Mouse (Mus musculus) embryonic facial prominence, embryonic 11.5 days (tissue): Measurements from ENCODE around the gene Cog1. TPM values are rescaled to one million over a fixed set of nuclear protein-coding genes. Genes with fewer than 3 reads are reported as not detected.

ENCODE experiments used
- ATAC-seq: fragments of 200-750 bp; cut with Nextera tagmentation; replicated peaks from 2 replicates; pipeline ENCODE4 v1.8.0; 2017; ENCODE audit warnings: low read depth; ENCODE audit not compliant: insufficient number of reproducible peaks, low FRiP score, low TSS enrichment
- DNase-seq: peaks from one replicate; pipeline ENCODE4 v3.0.0-alpha.2; 2015; ENCODE audit warnings: low spot score
- H3K27ac ChIP-seq: fragments of 300-500 bp; sonication (generic); replicated peaks from 2 replicates; pipeline ENCODE4 v1.5.1; 2014; ENCODE audit warnings: mild to moderate bottlenecking, low read depth, low read length, control low read depth
- H3K27me3 ChIP-seq: fragments of 300-500 bp; sonication (generic); 2 replicates; pipeline ENCODE4 v1.6.1; 2014; ENCODE audit warnings: mild to moderate bottlenecking, low read length, moderate library complexity, mixed read lengths; ENCODE audit not compliant: control insufficient read depth, insufficient read depth
- H3K36me3 ChIP-seq: fragments of 300-500 bp; sonication (generic); replicated peaks from 2 replicates; pipeline ENCODE4 v1.6.1; 2014; ENCODE audit warnings: low read depth, mild to moderate bottlenecking, low read length, moderate library complexity, mixed read lengths; ENCODE audit not compliant: control insufficient read depth, insufficient read depth
- H3K4me1 ChIP-seq: fragments of 300-500 bp; sonication (generic); 2 replicates; pipeline ENCODE4 v1.6.1; 2014; ENCODE audit warnings: low read length, mixed read lengths; ENCODE audit not compliant: control insufficient read depth, insufficient read depth
- H3K4me2 ChIP-seq: fragments of 300-500 bp; sonication (generic); 2 replicates; pipeline ENCODE4 v1.6.1; 2014; ENCODE audit warnings: low read depth, mild to moderate bottlenecking, control low read depth, low read length, moderate library complexity
- H3K4me3 ChIP-seq: fragments of 300-500 bp; sonication (generic); 2 replicates; pipeline ENCODE4 v1.5.1; 2014; ENCODE audit warnings: low read depth, low read length, control low read depth
- H3K9ac ChIP-seq: fragments of 300-500 bp; sonication (generic); replicated peaks from 2 replicates; pipeline ENCODE4 v1.6.1; 2014; ENCODE audit warnings: mild to moderate bottlenecking, control low read depth, low read length
- H3K9me3 ChIP-seq: fragments of 300-500 bp; sonication (generic); replicated peaks from 2 replicates; pipeline ENCODE4 v1.6.1; 2016; ENCODE audit warnings: mild to moderate bottlenecking, low read length, inconsistent platforms, mixed read lengths; ENCODE audit not compliant: control insufficient read depth
- WGBS: fragments of 180-500 bp; shearing (Covaris S2); extraction: QIAGEN DNeasy Blood & Tissue Kit; methylation state at CpG from one replicate; pipeline ENCODE4 v1.1.7; 2014; 5-methylcytosine and 5-hydroxymethylcytosine counted together
- polyA plus RNA-seq: library from polyadenylated mRNA; unstranded; fragments of >200 nt; fragmentation: Nextera tagmentation; extraction: Ambion mirVana; gene quantifications from 2 replicates; pipeline ENCODE4 v1.2.1, GENCODE M21; 2014

Gene Cog1
- polyA plus RNA-seq, 1 experiment from 2014 or later: 26.1 TPM

- Histone ChIP-seq H3K9ac (no peak overlapping the region), H3K4me3 (no peak overlapping the region), H3K4me2 (no peak overlapping the region), H3K9me3 (no peaks in the 10 kb centered on the region), H3K4me1 (no peaks in the 10 kb centered on the region), H3K27ac (no peak overlapping the region), H3K27me3 (no peaks in the 10 kb centered on the region), H3K36me3 (no peaks in the 10 kb centered on the region; the same call in none of the 2 replicates)
- WGBS: 95% methylated on average over 4 of the region's 4 CpGs
- DNase-seq (no peak), ATAC-seq (no peak)
Observed at GRCm38 (mm10) chr11:113673614-113674013, 24.6 kb downstream of the Cog1 start.

GRCm38 (mm10) chr11:113674595-113674994 lies 25.6 kb downstream of the Cog1 start:
- no peaks in the 10 kb centered on the region; the same call in none of the 2 replicates for H3K36me3 ChIP-seq
- H3K4me2 ChIP-seq: no peak overlapping the region
- H3K4me3 ChIP-seq: no peak overlapping the region
- H3K27me3 ChIP-seq: no peaks in the 10 kb centered on the region
- WGBS: 84% methylated on average over 5 of the region's 5 CpGs
- no peak overlapping the region for H3K27ac ChIP-seq
- no peak overlapping the region for H3K9ac ChIP-seq
- no peak for ATAC-seq
- no peaks in the 10 kb centered on the region for H3K9me3 ChIP-seq
- DNase-seq: no peak
- H3K4me1 ChIP-seq: no peaks in the 10 kb centered on the region

- Histone ChIP-seq H3K9me3 (no peaks in the 10 kb centered on the region), H3K36me3 (no peaks in the 10 kb centered on the region; the same call in none of the 2 replicates), H3K27me3 (no peaks in the 10 kb centered on the region), H3K4me2 (no peak overlapping the region), H3K4me1 (no peaks in the 10 kb centered on the region), H3K4me3 (no peak overlapping the region), H3K27ac (no peak overlapping the region), H3K9ac (no peak overlapping the region)
- 86% methylated on average over 2 of the region's 2 CpGs for WGBS
- ATAC-seq: no peak
- DNase-seq: no peak
Observed at GRCm38 (mm10) chr11:113676847-113677246, 27.9 kb downstream of the Cog1 start.

DNA sequence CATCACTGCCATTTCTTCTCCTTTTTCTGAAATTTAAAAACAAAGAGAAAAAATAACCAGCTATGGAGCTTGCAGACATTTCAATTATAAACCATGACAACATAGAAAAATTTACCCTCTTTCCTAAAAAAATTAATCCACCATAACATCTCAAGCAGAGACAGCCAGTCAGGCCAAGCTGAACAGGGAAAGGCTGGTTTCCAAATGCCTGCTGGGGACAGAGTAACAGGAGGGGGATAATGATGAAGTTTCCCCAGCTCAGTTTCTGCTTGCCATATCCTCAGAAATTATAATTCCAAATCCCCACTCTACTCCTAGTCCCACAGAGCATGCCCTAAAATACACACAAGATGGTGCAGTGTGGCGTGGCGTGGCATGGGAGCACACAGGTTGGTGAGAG lies 28.4 kb downstream of the Cog1 start:
- no peaks in the 10 kb centered on the region; the same call in none of the 2 replicates for H3K36me3 ChIP-seq
- no peak overlapping the region for H3K27ac ChIP-seq
- no peaks in the 10 kb centered on the region for H3K9me3 ChIP-seq
- H3K27me3 ChIP-seq: no peaks in the 10 kb centered on the region
- peaks cover under 1% of the 10 kb centered on the region for H3K4me1 ChIP-seq
- ATAC-seq: no peak
- H3K4me2 ChIP-seq: no peak overlapping the region
- no peak for DNase-seq
- H3K9ac ChIP-seq: no peak overlapping the region
- no peak overlapping the region for H3K4me3 ChIP-seq
- WGBS: 96% methylated on average over 2 of the region's 2 CpGs

DNA sequence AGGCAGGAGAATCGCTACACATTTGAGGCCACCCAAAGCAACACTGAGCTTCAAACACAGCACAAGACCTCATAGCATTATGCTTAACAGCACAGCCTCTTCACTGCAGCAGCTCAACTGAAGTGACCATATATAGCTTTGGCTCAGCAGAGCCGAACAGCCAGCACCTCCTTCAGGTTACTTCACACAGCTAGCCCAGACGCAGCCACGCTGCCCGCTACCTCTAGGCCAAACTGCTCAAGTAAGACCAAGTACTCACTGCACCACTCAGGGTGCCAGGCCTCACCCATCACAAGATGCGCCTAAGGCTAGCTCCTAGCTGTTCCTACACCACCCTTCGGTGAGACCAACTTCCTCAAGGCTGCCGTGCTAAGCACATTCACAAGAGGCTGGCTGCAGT lies 29.4 kb downstream of the Cog1 start:
- Histone ChIP-seq H3K36me3 (no peaks in the 10 kb centered on the region; the same call in none of the 2 replicates), H3K4me2 (no peak overlapping the region), H3K9ac (no peak overlapping the region), H3K4me1 (peaks cover 3% of the 10 kb centered on the region), H3K9me3 (no peaks in the 10 kb centered on the region), H3K27me3 (no peaks in the 10 kb centered on the region), H3K4me3 (no peak overlapping the region), H3K27ac (no peak overlapping the region)
- DNase-seq (no peak), ATAC-seq (no peak)
- 88% methylated on average over 8 of the region's 8 CpGs for WGBS

- H3K27ac ChIP-seq: no peak overlapping the region
- no peaks in the 10 kb centered on the region; the same call in 1 of the 2 replicates for H3K36me3 ChIP-seq
- no peaks in the 10 kb centered on the region for H3K27me3 ChIP-seq
- no peak overlapping the region for H3K4me3 ChIP-seq
- no peaks in the 10 kb centered on the region for H3K9me3 ChIP-seq
- H3K9ac ChIP-seq: no peak overlapping the region
- peaks cover 3% of the 10 kb centered on the region for H3K4me1 ChIP-seq
- no peak overlapping the region for H3K4me2 ChIP-seq
- ATAC-seq (no peak), DNase-seq (no peak)
- WGBS: 85% methylated on average over 2 of the region's 2 CpGs
Observed at GRCm38 (mm10) chr11:113680954-113681353, 32.0 kb downstream of the Cog1 start.

DNA sequence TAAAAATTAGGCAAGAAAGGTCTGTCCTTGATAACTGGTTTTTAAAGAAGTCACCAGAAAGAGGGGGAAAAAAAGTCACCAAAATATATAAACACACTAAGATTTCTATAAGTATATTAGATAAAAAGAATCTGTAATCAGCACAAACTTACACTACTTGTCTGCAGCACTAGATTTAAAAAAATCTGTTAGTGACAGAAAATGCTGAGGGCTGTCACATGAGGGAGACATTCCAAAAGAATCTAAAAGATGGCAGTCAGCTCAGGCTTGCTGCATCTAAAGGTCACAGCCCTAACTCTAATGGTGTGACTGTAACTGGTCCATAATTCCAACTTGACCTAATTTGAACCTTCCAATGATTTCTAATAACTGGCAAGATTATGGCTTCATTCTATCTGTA lies 33.0 kb downstream of the Cog1 start:
- H3K4me3 ChIP-seq: no peak overlapping the region; the same call in 1 of the 2 replicates
- peaks cover 3% of the 10 kb centered on the region for H3K4me1 ChIP-seq
- no peak overlapping the region for H3K9ac ChIP-seq
- H3K27ac ChIP-seq: no peak overlapping the region
- H3K4me2 ChIP-seq: no peak overlapping the region; the same call in 1 of the 2 replicates
- DNase-seq: no peak
- ATAC-seq: no peak
- H3K36me3 ChIP-seq: no peaks in the 10 kb centered on the region
- no peaks in the 10 kb centered on the region for H3K27me3 ChIP-seq
- H3K9me3 ChIP-seq: no peaks in the 10 kb centered on the region

DNA sequence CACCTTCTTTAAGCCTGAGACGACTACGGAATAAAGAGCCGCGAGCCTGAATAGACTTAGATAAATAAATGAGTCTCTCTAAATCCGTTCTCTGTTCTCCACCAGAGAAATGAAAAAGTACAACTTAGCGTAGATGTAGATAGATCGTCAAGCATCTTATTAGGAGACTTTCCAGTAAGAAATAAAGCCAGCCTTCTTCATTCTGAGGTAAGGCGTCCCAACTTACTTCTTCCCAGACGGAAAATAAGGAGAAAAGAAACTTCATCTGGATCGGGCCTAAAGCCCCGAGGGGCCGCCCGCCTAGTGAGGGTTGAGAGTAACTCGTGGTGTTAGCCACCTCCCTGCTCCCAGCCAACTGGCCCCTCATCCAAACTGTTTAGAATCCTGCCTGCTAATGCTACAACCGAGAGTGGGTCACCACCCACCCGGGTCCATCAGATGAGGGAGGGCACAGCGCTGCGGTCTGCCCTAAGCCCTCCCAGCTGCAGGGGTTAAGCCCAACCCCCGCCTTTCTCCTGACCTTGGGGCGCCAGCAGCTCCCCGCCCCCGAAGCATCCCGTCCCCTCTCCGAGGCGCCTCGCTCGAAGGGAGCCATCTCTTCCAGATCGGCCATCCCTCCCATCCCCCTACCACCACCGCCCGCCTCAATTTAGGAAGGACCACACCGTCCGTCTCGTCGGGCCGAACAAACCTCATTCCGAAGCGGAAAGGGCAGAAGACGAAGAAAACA lies 34.1 kb downstream of the Cog1 start:
- H3K9me3 ChIP-seq: no peaks in the 10 kb centered on the region
- peaks cover 3% of the 10 kb centered on the region for H3K4me1 ChIP-seq
- H3K27me3 ChIP-seq: no peaks in the 10 kb centered on the region
- DNase-seq: peak; percentile 63
- 4% methylated on average over 38 of the region's 38 CpGs for WGBS
- H3K4me2 ChIP-seq: peak overlapping the region; percentile 47
- peak; percentile 54 for ATAC-seq
- H3K4me3 ChIP-seq: peak overlapping the region; percentile 89
- H3K9ac ChIP-seq: peak overlapping the region; percentile 88
- H3K27ac ChIP-seq: peak overlapping the region; percentile 93
- H3K36me3 ChIP-seq: no peaks in the 10 kb centered on the region
